Comparison of ENCODE assay signal across 20 mouse cellular contexts in genomic region chr11:109886757-109887156, GRCm38 (mm10). TPM values are rescaled to one million over a fixed set of nuclear protein-coding genes. Genes with fewer than 3 reads are reported as not detected.
"Had no signal": no experiment of that assay in that cellular context is flagged by ENCODE, and none has a peak within 500 bp of the region (broad histone marks: within the 10 kb centered on the region; RNA-seq: fewer than 3 reads in every experiment).

No protein-coding gene starts in this region.

- H3K36me3 ChIP-seq: limb, embryonic 13.5 days; midbrain, embryonic 15.5 days had no signal

- H3K9me3 ChIP-seq: limb, embryonic 13.5 days; midbrain, embryonic 15.5 days had no signal

- H3K27me3 ChIP-seq: limb, embryonic 13.5 days; midbrain, embryonic 15.5 days had no signal

- H3K27ac ChIP-seq: layer of hippocampus, adult 2 months; limb, embryonic 13.5 days; liver, embryonic 14.5 days; midbrain, embryonic 15.5 days had no signal

- H3K4me1 ChIP-seq: limb, embryonic 13.5 days; midbrain, embryonic 15.5 days had no signal

- H3K4me3 ChIP-seq: layer of hippocampus, adult 2 months; limb, embryonic 13.5 days; midbrain, embryonic 15.5 days had no signal

- DNase-seq: kidney, adult 18-20 months; kidney, postnatal 10 days; kidney, postnatal 4 days; left cerebral cortex, postnatal 4 days; lung, adult 2 months; lung, postnatal 36 days; right cerebral cortex, adult 18-20 months; thymus, adult 18-20 months; thymus, postnatal 14 days had no signal

- H3K4me2 ChIP-seq: limb, embryonic 13.5 days; midbrain, embryonic 15.5 days had no signal

- H3K9ac ChIP-seq: limb, embryonic 13.5 days; liver, embryonic 14.5 days; midbrain, embryonic 15.5 days had no signal

- ATAC-seq: midbrain, embryonic 15.5 days had no signal

RNA-seq across cellular contexts. Expression of gene 1700012B07Rik, which starts 58.9 kb away (rescaled TPM):
- total RNA-seq: layer of hippocampus, adult 2 months; layer of hippocampus, postnatal 10 days; left cerebral cortex, postnatal 4 days; liver, adult 2 months; monocyte, adult 5-6 weeks had no signal
- polyA plus RNA-seq: kidney, embryonic 14.5 days; limb, embryonic 13.5 days; liver, adult 2 months; lung, postnatal 0 days; midbrain, embryonic 15.5 days; neural tube, embryonic 14.5 days; stomach, embryonic 14.5 days had no signal
